Mouse (Mus musculus) spleen, postnatal 4 days (tissue): ENCODE data around the gene Emc10.

Experiments used
- DNase-seq, 2 experiments: peaks; one replicate each; pipeline ENCODE4 v3.0.0; 2022; ENCODE audit warnings: low spot score in 2 of 2

Emc10 gene

DNA sequence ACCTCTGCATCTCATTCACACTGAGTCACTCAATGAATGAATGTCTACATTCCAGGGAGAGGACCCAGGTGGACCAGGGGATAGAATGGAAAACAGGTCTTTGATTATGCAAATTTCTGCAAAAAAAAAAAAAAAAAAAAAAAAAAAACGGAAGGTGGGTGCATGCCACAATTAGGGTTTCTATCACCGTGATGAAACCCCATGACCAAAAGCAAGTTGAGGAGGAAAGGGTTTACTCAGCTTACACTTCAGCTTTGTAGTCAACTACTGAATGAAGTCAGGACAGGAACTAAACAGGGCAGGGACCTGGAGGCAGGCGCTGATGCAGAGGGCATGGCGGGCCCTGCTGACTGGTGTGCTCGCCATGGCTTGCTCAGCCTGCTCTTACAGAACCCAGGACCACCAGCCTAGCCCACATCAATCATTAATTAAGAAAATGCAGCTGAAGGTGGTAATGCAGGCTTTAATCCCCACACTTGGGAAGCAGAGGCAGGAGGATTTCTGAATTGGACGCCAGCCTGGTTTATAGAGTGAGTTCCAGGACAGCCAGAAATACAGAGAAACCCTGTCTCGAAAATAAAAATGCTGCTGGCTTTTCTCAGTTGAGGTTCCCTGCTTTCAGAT lies 10.6 kb downstream of the Emc10 start:
- DNase-seq = no peak

- peak; percentile 78 to 90 for DNase-seq
Measured at GRCm38 (mm10) chr7:44484841-44485571, 11.3 kb downstream of the Emc10 start.

- no peak for DNase-seq
Measured at GRCm38 (mm10) chr7:44484109-44484508, 12.2 kb downstream of the Emc10 start.

DNA sequence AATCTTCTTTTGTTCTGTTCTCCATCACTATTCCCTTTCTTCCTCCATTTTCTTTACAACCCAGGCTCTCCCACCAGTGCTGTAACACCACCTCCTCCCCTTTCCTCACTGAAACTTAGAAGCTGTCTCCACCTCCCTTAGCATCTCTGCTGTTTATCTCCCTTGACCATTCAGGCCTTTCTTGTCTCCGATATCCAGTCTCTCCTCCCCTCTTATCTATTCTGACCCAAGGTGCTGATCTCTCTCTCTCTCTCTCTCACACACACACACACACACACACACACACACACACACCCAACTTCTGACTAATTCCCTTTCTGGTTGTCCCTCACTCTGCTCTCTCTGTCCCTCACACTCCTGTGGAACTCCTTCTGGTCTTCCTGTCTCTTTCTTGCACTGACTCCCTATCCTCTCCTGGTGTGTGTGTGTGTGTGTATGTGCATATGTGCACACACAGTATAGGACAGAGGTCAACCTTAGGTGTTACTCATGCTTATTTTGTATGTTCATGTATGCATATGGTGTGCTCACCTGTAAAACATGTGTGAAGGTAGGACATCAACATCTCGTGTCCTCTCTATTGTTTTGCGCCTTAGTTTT lies 13.4 kb downstream of the Emc10 start:
- no peak for DNase-seq

DNA sequence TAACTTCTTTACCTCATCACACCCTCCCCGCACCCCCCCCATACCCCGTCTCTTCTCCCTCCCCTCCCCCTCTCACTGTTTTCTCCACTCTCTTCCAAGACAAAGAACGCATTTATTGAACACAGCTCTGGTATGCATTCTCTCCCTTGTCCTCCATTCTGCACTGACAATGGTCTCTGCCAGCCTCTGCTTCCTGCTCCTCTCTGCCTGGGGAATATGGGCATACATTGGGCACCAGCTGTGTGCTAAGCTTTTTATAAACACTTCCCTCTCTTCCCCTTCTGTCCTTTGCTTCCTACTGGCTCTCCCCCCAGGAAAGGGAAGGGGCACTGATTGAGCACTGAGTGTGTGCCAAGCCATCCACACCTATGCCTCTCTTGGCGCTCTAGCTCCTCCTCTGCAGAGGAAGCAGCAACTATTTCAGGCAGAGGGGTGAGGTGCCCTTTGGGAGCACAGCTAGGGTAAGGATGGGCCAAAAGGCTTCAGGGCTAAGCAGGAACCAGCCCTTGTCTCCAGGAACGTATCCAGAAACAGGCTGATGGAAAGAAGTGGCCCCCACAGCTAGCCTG lies 21.2 kb downstream of the Emc10 start:
- no peak for DNase-seq

DNA sequence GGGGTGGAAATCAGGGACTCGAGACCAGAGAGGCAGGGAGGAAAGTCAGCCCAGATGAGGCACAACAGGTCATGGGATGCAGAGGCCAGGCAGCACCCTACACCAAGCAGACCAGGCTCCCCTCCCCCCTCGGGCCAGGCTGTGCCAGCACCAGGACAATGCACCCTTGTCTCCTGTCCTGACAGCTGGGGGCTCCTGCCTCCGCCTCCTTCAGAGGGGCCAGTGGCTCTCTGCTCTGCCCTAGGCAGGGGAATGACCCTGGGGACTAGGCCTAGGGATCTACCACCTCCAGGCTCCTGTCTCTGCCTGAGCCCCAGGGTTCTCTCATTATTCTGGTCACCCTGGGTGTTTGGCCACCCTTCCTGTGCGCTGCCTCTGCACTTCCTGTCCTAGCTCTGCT lies 21.9 kb downstream of the Emc10 start:
- DNase-seq = peak in 1 of 2 experiments; percentile 64

- DNase-seq = peak in 1 of 2 experiments; percentile 62
Measured at GRCm38 (mm10) chr7:44472961-44473646, 23.2 kb downstream of the Emc10 start.

DNA sequence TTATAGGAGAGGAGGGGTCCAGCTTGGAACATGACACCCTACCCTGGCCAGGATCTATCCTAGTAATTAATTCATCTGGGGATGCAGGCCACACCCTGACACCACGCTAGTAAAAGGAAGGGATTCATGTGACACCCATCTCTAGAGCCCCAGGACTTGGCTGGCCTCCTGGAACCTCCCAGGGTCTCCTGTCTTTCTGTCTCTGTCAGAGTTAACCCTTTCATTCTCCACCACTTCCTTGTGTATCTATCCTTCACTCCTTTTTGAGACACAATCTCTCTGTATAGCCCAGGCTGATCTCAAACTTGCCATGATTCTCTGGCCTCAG lies 23.8 kb downstream of the Emc10 start:
- DNase-seq = no peak

DNA sequence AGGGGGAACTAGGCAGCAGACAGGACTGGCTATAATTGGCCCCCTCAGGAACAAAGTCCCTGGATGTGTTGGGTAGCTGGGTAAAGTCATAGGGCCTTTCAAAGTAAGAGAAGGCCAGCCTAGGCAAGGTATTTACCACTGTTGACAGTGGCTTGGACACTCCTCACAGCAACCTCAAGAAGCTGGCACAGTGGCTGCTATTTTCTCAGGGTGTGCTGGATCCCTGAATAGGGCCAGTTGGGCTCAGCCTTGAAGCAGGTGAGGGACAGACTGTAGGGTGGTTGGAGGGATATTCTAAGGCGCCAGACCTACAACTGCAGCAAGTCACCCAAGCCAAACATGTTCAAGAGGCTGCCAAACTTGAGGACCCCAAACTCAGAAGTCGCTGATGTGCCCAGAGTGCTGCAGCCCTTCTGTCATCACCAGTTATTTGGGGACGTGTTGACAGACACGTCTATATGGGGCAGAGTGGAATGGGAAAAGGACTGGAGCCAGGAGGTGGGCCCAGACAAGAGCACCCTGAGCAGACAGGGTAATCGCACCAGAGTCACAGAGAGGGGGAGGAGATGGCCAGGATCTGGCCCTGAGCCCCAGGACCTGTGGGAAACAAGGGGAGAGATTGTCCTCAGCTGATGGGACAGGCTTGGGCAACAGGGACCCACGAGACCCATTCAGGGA lies 24.3 kb downstream of the Emc10 start:
- DNase-seq = peak in 1 of 2 experiments; percentile 57

GRCm38 (mm10) chr7:44470696-44471612 lies 25.4 kb downstream of the Emc10 start:
- peak in 1 of 2 experiments; percentile 64 for DNase-seq

GRCm38 (mm10) chr7:44469677-44470675 lies 26.4 kb downstream of the Emc10 start:
- DNase-seq = peak; percentile 60 to 72

DNA sequence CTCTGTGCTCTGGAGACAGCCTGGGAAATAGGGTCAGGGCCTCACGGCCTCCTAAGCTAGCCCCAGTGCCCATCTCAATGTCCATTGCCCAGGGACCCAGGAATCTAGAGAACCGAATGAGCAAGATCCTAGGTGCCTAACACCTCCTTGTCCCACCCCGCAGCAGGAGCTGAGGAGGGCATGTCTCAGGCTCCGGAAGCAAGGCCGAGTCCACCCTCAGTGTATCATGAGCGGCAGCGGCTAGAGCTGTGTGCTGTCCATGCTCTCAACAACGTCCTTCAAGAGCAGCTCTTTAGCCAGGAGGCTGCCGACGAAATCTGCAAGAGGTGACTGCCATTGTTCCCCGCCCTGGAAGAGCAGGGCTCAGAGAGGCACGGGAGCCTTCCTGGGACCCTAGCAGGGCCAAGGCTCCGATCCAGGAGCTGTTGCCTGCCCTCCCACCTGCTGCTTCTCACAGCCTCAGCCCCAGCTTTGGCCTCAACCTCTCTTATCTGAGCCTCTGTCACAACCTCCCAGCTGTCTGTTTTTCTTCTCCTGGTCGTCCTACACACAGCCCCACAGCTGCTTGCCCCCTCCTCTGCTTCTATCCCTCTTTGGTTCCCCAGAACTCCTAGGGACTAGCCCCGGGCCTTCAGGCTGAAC lies 27.6 kb downstream of the Emc10 start:
- DNase-seq = peak in 1 of 2 experiments; percentile 72

DNA sequence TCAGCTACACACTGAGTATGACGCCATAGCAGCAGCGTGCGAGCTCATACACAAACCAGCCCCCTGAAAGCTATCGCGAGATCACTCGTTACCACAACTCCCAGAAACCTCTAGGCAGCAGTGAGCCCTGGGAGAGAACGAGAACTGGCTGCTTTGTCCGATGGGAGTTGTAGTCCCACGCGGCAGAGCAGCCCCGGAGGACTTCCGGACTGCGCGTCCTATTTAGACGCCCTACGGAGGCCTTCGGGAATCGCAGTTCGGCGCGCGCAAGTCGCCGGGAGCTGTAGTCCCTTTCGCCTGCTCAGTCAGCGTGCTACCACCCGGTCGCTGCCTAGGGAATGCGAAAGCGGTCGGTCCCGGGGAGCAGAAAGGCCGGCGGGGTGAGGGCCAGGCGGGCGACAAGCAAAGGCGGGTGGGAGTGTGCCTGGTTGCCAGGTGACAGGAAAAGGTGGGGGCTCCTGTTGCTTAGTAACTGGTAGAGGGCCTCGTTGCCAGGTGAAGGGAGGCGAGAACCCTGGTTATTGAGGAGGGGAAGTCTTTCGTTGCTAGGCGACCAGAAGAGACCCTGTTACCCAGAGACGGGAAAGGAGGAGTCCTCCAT lies 28.4 kb downstream of the Emc10 start, which contains the start of gene Josd2:
Josd2 (plus strand) TSS at position 170 of the 601 bp plus-strand sequence.
- peak; percentile 88 to 92 for DNase-seq

- peak in 1 of 2 experiments; percentile 67 for DNase-seq
Measured at GRCm38 (mm10) chr7:44466888-44467311, 29.4 kb downstream of the Emc10 start.

DNA sequence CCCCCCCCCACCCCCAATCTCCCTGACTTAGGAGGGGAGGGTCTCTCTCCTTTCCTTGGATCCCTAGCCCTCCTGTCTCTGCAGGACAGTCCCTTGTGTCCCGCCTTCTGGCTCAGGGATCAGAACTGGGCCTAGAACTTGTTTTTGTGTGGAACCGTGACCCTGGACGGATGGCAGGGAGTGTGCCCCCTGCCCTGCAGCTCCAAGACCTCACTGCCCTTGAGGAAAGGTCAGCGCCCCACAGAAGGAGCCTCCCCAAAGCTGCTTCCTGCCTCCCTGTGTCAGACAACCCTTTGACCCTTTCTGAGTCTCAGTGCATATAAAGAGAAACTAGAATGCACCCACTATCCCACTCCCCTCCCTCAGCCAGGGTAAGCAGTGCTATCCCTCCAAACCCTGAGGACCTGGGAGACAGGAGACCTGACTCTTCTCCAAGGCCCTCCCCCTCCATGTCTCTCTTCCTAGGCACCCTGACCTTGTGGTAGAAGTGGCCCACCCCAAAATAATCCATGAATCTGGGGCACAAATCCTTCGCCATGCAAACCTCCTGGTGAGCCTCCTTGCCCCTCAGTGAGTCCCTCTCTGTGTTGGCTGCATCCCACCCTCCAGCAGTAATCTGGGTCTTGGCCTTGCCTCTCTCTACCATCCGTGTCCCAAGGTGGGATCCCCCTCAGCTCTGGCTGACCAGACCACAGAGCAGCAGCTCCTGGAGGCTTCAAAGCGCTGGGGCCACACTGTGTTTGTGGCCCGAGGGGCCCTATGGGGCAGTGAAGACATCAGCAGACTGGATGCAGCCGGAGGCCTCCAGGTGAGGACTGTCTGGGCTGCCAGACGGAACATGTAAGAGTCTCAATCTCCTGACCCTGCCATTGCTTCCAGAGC lies 30.1 kb downstream of the Emc10 start:
- DNase-seq = peak in 1 of 2 experiments; percentile 66

GRCm38 (mm10) chr7:44465111-44465510 lies 31.2 kb downstream of the Emc10 start, which contains the start of gene Aspdh:
Gene Aspdh (plus strand): TSS chr7:44465391.
- peak in 1 of 2 experiments; percentile 58 for DNase-seq

GRCm38 (mm10) chr7:44464511-44464910 lies 31.8 kb downstream of the Emc10 start:
- peak in 1 of 2 experiments; percentile 59 for DNase-seq
